Mouse (Mus musculus) cerebellum, postnatal 10 days (tissue): ENCODE measurements around the gene Aar2.
A peak's percentile ranks its signal among the peaks of the same experiment; 100 is the strongest.

Experiments used
- DNase-seq, 2 experiments: peaks; one replicate each; pipeline ENCODE4 v3.0.0; 2021; ENCODE audit warnings: mixed read lengths in 2 of 2

Aar2 gene

GRCm38 (mm10) chr2:156569261-156569660 is 21.9 kb downstream of the Aar2 start:
- DNase-seq = no peak

DNA sequence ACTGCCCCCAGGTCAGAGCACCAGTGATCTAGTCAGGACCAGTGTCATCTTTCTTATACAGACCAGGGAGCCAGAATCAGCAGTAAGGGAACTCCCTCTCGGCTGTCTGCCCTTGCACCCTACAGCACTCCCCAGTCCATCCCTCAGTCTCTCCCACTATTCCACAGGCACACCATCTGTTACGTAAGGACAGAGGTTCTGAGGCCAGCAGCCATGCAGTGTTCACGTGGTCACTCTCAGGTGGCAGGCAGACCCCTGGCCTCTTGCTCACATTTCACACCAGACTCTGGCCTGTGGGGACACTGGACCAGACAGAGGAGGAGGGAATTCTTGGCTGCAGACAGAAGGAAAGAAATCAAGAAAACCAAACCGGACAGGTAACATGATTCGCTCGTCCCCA is 24.1 kb downstream of the Aar2 start:
- DNase-seq = no peak

GRCm38 (mm10) chr2:156576850-156577587 is 29.6 kb downstream of the Aar2 start:
- DNase-seq = peak; percentile 50 to 51

GRCm38 (mm10) chr2:156580507-156580906 is 33.1 kb downstream of the Aar2 start:
- peak in 1 of 2 experiments; percentile 37 for DNase-seq

DNA sequence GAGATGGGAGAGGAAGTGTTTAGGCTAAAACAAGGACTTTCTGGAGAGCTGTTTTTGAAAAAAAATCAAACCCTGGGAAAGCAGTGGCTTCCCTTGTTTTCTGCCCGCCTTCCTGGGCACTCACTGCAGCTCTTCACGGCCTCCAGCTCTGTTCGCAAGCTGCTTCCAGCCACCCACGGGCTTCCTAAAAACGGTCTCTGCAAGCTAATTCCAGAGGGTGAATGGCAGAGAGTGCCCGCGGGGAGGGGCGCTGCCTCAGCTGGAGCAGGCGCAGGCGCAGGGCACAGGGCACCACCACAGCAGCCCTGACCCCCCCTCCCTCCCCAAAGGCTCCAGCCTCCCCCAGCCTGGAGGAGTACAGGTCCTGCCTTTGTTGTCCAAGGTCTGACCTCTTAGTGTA is 33.9 kb downstream of the Aar2 start:
- DNase-seq = peak; percentile 30 to 56

DNA sequence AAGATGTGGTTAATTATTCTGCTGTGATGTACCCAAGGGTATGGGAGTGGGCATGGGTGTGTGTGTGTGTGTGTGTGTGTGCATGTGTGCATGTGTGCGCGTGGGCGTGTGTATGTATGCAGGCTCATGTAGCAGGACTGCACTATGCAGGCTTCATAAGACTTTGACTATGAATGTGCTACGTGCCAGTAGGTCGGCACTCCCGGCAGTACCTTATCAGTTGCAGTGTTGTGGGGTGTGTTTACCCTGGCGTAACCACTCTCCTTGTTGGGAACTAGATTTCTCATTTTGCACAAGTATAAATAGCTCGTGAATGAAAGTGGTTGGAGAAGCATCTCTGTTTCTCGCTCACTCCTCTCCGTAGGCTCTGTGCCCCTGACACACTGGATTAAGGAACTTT is 35.5 kb downstream of the Aar2 start:
- DNase-seq = no peak

- peak; percentile 41 to 55 for DNase-seq
Measured at GRCm38 (mm10) chr2:156584154-156584796, 36.9 kb downstream of the Aar2 start.

DNA sequence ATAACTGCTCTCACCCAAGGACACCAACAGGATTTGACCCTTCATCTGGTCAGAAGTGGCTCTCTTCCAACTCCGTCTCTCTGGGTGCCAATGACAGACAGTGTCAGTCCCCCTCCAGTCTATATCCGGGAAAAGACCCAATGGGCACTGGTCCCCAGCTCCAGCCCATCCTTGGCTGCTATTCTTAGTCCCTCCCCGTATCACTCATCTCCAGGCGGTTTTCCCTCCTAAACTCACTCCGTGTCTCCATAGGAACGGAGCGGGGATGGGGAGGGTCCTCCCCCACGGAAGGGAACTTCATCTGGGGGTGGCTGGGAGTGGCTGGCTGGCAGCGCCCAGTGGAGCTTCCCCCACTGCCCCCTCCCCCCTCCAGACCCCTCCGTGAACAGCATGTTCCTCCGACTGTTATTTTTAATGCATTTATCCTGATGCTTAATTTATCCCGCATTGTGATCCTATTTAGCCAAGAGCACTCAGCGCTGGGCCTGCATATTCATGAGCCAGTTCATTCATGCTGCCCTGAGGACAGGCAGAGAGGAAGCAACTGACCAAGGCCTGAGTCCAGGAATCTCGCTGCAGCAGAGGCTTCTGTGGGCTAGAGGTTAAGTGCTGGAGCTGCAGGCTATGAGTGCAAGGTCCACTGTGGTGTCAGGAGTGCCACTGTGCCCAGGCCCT is 37.5 kb downstream of the Aar2 start:
- peak; percentile 75 to 79 for DNase-seq

- DNase-seq = peak; percentile 63 to 72
Measured at GRCm38 (mm10) chr2:156589481-156589880, 42.1 kb downstream of the Aar2 start.

DNA sequence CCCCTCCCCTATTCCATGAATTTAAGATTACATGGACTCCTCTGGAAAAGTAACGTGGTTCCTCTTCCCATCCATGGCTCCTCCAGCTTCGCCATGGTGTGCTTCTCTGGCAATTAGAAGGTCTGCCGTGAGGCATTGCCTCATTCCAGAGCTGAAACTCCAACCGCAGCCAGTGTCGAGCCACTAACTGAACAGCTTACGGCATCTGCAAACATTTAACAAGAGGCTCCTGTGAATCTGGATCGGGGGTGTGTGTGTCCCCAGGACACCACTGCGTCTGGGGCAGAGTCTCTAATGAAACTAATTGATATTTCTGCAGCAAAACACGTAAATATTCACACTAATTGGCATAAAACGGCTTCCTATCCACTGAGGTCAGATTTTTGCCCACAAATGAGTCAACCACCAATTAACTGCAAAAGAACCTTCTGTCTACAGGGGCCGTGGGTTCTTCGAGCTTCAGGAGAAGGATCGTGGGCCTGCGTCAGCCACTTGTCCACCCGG is 47.7 kb downstream of the Aar2 start:
- DNase-seq = no peak

DNA sequence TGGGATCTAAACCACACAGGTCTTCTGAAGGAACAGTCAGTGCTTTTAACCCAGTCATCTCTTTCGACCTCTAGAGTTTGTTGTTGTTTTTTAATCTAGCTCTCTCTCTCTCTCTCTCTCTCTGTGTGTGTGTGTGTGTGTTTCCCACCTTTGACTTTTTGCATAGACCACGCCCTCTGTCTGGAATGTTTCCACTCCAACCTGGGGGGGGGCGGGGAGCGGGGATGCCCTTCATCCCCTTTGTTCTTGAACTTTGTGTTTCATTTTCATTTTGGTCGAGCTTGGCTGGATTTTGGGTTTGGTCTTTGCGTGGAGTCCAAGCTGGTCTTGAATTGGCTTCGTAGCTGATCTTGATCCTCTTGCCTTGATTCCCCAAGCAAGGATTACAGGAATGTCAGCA is 55.2 kb downstream of the Aar2 start:
- DNase-seq = no peak

GRCm38 (mm10) chr2:156603671-156604070 is 56.3 kb downstream of the Aar2 start:
- no peak for DNase-seq

GRCm38 (mm10) chr2:156605144-156605543 is 57.8 kb downstream of the Aar2 start:
- DNase-seq = no peak

DNA sequence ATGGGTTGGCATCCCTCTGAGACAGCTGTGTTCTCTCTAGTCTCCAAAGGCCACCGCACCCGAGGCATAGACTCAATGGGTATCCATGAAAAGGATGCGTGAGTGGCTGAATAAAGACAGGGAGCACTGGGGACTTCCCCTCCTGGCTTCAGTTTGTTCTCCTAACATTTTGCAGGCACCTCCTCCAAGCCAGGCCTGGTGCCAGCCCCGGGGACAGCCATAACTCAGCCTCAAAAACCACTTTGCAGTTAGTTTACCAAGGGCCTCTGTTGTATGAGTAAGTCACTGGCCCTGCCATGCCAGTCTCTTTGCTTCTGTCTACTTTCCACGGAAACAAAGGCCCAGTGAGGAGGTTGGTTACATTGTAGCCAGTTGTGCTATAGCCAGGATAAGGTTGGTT is 58.6 kb downstream of the Aar2 start:
- DNase-seq = no peak

DNA sequence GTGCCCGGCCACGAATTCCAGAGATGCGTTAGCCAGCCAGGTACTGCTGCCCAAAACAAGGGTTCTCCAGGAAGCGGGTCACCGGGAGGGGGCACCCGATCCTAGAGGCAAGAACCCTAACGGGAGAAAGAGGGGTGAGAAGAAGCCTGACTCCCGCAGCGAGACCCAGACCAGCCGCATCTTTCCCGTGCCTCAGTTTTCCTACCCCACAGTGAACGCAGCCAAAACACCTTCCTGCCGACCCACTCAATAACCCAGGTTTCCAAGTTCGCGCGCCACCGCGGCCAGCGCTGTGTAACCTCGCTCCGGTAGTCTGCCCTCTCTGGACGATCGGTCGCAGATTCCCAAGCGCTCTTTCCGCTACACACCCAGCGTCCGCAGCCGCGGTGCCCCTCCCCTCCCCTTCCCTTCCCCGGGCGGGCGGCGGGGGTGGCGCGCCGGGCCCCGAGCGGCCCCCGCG is 65.7 kb downstream of the Aar2 start:
- DNase-seq = peak; percentile 90 to 93

GRCm38 (mm10) chr2:156613541-156614257 is 66.3 kb downstream of the Aar2 start, which contains the start of gene Dlgap4:
Gene Dlgap4, plus strand, starts transcription at chr2:156613705.
- peak; percentile 72 to 75 for DNase-seq

- peak; percentile 51 to 56 for DNase-seq
Measured at GRCm38 (mm10) chr2:156614258-156614556, 66.8 kb downstream of the Aar2 start.

GRCm38 (mm10) chr2:156614661-156615654 is 67.6 kb downstream of the Aar2 start:
- DNase-seq = peak; percentile 64 to 65

GRCm38 (mm10) chr2:156616513-156616912 is 69.1 kb downstream of the Aar2 start:
- peak in 1 of 2 experiments; percentile 38 for DNase-seq

- no peak for DNase-seq
Measured at GRCm38 (mm10) chr2:156617536-156617935, 70.2 kb downstream of the Aar2 start.
